Mouse (Mus musculus) neural tube, embryonic 12.5 days (tissue): ENCODE measurements around the gene Cela1. TPM values are rescaled to one million over a fixed set of nuclear protein-coding genes. Genes with fewer than 3 reads are reported as not detected.

Source experiments
- ATAC-seq: fragments of 200-750 bp; cut with Nextera tagmentation; 2 replicates; pipeline ENCODE4 v1.8.0; 2017; ENCODE audit warnings: low read depth, mild to moderate bottlenecking, moderate TSS enrichment, moderate library complexity; ENCODE audit not compliant: low FRiP score
- H3K27ac ChIP-seq: fragments of 300-500 bp; sonication (generic); 2 replicates; pipeline ENCODE4 v1.5.1; 2016
- H3K27me3 ChIP-seq: fragments of 300-500 bp; sonication (generic); replicated peaks from 2 replicates; pipeline ENCODE4 v1.6.1; 2016; ENCODE audit warnings: mild to moderate bottlenecking
- H3K36me3 ChIP-seq: fragments of 300-500 bp; sonication (generic); 2 replicates; pipeline ENCODE4 v1.6.1; 2016; ENCODE audit warnings: mild to moderate bottlenecking
- H3K4me1 ChIP-seq: fragments of 300-500 bp; sonication (generic); 2 replicates; pipeline ENCODE4 v1.6.1; 2016
- H3K4me2 ChIP-seq: fragments of 300-500 bp; sonication (generic); replicated peaks from 2 replicates; pipeline ENCODE4 v1.6.1; 2016; ENCODE audit warnings: mild to moderate bottlenecking
- H3K4me3 ChIP-seq: fragments of 300-500 bp; sonication (generic); 2 replicates; pipeline ENCODE4 v1.5.1; 2016
- H3K9ac ChIP-seq: fragments of 300-500 bp; sonication (generic); 2 replicates; pipeline ENCODE4 v1.6.1; 2016; ENCODE audit warnings: mild to moderate bottlenecking
- H3K9me3 ChIP-seq: fragments of 300-500 bp; sonication (generic); 2 replicates; pipeline ENCODE4 v1.6.1; 2016; ENCODE audit warnings: mild to moderate bottlenecking
- WGBS: fragments of 180-500 bp; shearing (Covaris S2); methylation state at CpG from one replicate; pipeline ENCODE4 v1.1.7; 2016; 5-methylcytosine and 5-hydroxymethylcytosine counted together
- microRNA-seq: library from miRNA; unstranded; fragments of <30 nt; microRNA quantifications from one replicate; pipeline ENCODE4, GENCODE M21; 2017
- polyA plus RNA-seq: library from polyadenylated mRNA; unstranded; fragments of >200 nt; fragmentation: Nextera tagmentation; extraction: Ambion mirVana; gene quantifications from 2 replicates; pipeline ENCODE4 v1.2.1, GENCODE M21; 2016

Cela1 gene
- polyA plus RNA-seq, 1 experiment from 2014 or later: 3.4 TPM

DNA sequence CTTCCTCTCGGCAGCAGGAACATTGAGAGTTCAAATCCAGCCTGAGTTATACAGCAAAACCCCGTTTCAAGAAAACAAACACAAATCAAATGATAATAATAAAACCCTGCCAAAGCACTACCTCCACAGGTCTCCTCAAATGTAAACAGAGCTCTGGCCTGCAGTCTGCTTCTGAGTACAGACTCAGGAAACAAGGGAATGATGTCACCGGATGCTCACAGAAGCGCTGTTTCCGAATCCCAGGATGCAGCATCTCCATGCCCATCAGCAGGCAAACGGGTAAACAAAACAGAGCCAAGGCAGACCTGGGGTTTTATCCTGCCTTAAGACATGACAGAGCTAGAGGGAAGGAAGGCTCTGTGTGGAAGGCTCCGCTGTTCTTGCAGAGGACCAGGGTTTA lies 58.9 kb downstream of the Cela1 start:
- Histone ChIP-seq H3K4me2 (no peak overlapping the region), H3K27me3 (peaks cover 2% of the 10 kb centered on the region; the same call in 1 of the 2 replicates), H3K27ac (no peak overlapping the region), H3K9ac (no peak overlapping the region), H3K4me1 (0 out of 2 replicates have a peak, but pooled peaks cover 4% of the 10 kb centered on the region), H3K4me3 (no peak overlapping the region), H3K9me3 (no peaks in the 10 kb centered on the region), H3K36me3 (no peaks in the 10 kb centered on the region)
- ATAC-seq: no peak
- WGBS: 55% methylated on average over 7 of the region's 7 CpGs

DNA sequence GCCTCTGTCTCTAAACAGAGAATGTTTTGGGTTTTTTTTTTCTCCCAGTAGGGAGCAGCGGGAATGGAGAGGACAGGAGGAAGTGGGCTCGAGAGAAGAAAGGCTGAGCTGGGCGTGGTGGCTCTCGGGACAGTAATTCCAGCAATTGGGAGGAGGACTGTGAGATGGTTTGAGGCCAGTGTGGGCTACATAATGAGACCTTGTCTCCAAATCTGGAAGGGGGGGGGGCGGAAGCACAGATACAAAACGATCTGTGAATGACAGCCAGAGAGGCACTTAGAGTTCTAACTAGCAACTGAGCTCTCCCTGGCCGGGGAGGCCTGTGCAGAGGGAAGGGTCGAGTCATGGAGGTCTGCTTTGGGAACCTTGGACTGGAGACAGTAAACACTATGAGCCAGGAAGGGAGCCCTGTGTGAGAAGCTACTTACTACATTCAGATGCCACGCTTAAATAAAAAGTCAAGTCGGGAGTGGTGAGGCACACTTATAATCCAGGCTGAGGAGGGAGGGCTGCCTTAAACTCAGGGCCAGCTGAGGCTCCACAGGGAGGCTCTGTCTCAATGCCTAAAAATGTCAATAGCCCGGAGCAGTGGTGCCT lies 59.8 kb downstream of the Cela1 start:
- Histone ChIP-seq H3K4me3 (no peak overlapping the region), H3K27ac (no peak overlapping the region), H3K9me3 (no peaks in the 10 kb centered on the region), H3K4me1 (0 out of 2 replicates have a peak, but pooled peaks cover 4% of the 10 kb centered on the region), H3K9ac (no peak overlapping the region), H3K27me3 (no peaks in the 10 kb centered on the region; the same call in 1 of the 2 replicates), H3K36me3 (no peaks in the 10 kb centered on the region), H3K4me2 (0 out of 2 replicates have a peak overlapping the region, but pooled peaks have one; percentile 12)
- whole genome bisulfite sequencing: 2% methylated on average over 11 of the region's 11 CpGs
- ATAC-seq: no peak

DNA sequence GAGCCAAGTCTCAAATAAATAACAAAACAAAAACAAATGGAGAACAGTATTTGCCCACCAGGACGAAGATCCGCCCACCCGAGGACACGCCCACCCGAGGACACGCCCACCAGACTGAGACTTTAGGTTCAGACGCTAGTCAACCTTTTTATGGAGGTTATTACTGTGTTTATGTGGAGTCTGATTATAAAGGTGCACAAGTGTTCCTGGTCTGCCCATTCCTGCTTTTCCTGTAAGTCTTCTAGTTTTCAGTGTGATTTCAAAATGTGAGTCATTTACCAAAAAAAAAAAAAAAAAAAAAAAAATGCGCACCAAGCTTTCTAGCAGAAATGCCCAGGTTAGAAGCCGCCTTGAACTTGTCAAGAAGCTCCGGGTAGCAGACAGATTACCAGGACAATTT lies 60.4 kb downstream of the Cela1 start:
- no peak overlapping the region for H3K4me3 ChIP-seq
- no peaks in the 10 kb centered on the region for H3K9me3 ChIP-seq
- ATAC-seq: no peak
- H3K27ac ChIP-seq: no peak overlapping the region
- H3K9ac ChIP-seq: no peak overlapping the region
- H3K36me3 ChIP-seq: no peaks in the 10 kb centered on the region
- H3K27me3 ChIP-seq: no peaks in the 10 kb centered on the region
- no peak overlapping the region for H3K4me2 ChIP-seq
- WGBS: 13% methylated on average over 10 of the region's 10 CpGs
- 0 out of 2 replicates have a peak, but pooled peaks cover 4% of the 10 kb centered on the region for H3K4me1 ChIP-seq

DNA sequence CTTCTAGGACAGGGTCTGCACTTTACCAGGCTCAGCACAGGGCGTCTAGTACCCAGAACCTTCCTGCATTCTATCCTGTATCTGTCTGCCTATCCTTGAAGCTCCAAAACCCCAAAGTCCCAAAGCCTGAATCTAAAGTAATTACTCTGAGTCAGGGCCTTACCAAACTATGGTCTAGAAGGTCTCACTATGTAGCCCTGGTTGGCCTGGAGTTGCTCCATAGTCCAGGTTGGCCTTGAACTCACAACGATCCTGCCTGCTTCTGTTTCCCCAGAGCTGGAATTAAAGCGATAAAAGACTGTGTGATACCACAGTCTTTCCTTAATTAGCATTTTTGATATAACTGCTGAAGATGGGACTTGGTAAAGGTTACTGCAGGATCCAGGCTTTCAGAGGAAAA lies 63.3 kb downstream of the Cela1 start:
- Histone ChIP-seq H3K9ac (no peak overlapping the region), H3K9me3 (no peaks in the 10 kb centered on the region), H3K4me2 (no peak overlapping the region), H3K27ac (no peak overlapping the region), H3K27me3 (no peaks in the 10 kb centered on the region), H3K4me3 (no peak overlapping the region), H3K4me1 (0 out of 2 replicates have a peak, but pooled peaks cover 4% of the 10 kb centered on the region), H3K36me3 (peaks cover 19% of the 10 kb centered on the region)
- ATAC-seq: no peak
- 88% methylated on average over 3 of the region's 3 CpGs for WGBS

Small RNA genes lying within 50 kb of the gene (microRNA-seq; reads per million reads assigned to microRNA genes)
- gene Mir6961: not detected

Other genes starting within 250 kb of the Cela1 start
- 48.5 and 50.6 TPM in 2 replicates for gene Letmd1, start 218.9 kb downstream of the Cela1 start, polyA plus RNA-seq
- gene Csrnp2, start 192.4 kb downstream of the Cela1 start, polyA plus RNA-seq: 42.6 and 43.1 TPM in 2 replicates
- 40.0 and 41.0 TPM in 2 replicates for gene Tfcp2, start 135.9 kb downstream of the Cela1 start, polyA plus RNA-seq
- 29.0 and 29.1 TPM in 2 replicates for gene Pou6f1, start 87.9 kb downstream of the Cela1 start, polyA plus RNA-seq
- 171 and 182 TPM in 2 replicates for gene Dazap2, start 72.6 kb downstream of the Cela1 start, polyA plus RNA-seq
- gene Smagp, start 51.0 kb downstream of the Cela1 start, polyA plus RNA-seq: 3.8 and 5.1 TPM in 2 replicates
- 3.5 TPM in 2 replicates for gene Bin2, start 18.4 kb downstream of the Cela1 start, polyA plus RNA-seq
- gene Galnt6, start 41.5 kb upstream of the Cela1 start, polyA plus RNA-seq: 0.15 and 0.37 TPM in 2 replicates
- gene Slc4a8, start 73.8 kb upstream of the Cela1 start, polyA plus RNA-seq: 15.8 and 16.8 TPM in 2 replicates
- gene Scn8a, start 181.9 kb upstream of the Cela1 start, polyA plus RNA-seq: 19.8 and 23.6 TPM in 2 replicates